Mouse (Mus musculus) limb, embryonic 14.5 days (tissue): Measurements from ENCODE around the gene Gm3159. TPM values are rescaled to one million over a fixed set of nuclear protein-coding genes. Genes with fewer than 3 reads are reported as not detected.
"Not testable (repeated sequence)": the region's sequence is repeated elsewhere in the genome, so short reads cannot be mapped to it uniquely, and the experiment has no call there.

ENCODE experiments used
- ATAC-seq: fragments of 200-750 bp; cut with Nextera tagmentation; 2 replicates; pipeline ENCODE4 v1.8.0; 2017; ENCODE audit warnings: low read depth, moderate number of reproducible peaks, moderate TSS enrichment; ENCODE audit not compliant: low FRiP score
- DNase-seq: peaks from one replicate; pipeline ENCODE4 v3.0.0-alpha.2; 2015; ENCODE audit warnings: low spot score
- H3K27ac ChIP-seq: fragments of 300-500 bp; sonication (generic); replicated peaks from 2 replicates; pipeline ENCODE4 v1.5.1; 2014; ENCODE audit warnings: low read depth, mild to moderate bottlenecking, low read length, moderate library complexity, mixed read lengths
- H3K27me3 ChIP-seq: fragments of 300-500 bp; sonication (generic); 2 replicates; pipeline ENCODE4 v1.6.1; 2014; ENCODE audit warnings: low read length, mixed read lengths; ENCODE audit not compliant: control insufficient read depth, insufficient read depth
- H3K36me3 ChIP-seq: fragments of 300-500 bp; sonication (generic); 2 replicates; pipeline ENCODE4 v1.6.1; 2014; ENCODE audit warnings: mild to moderate bottlenecking, low read length, moderate library complexity, mixed read lengths; ENCODE audit not compliant: control insufficient read depth, insufficient read depth
- H3K4me1 ChIP-seq: fragments of 300-500 bp; sonication (generic); 2 replicates; pipeline ENCODE4 v1.6.1; 2014; ENCODE audit warnings: antibody characterized with exemption, low read length, mixed read lengths; ENCODE audit not compliant: control insufficient read depth, insufficient read depth
- H3K4me2 ChIP-seq: fragments of 300-500 bp; sonication (generic); replicated peaks from 2 replicates; pipeline ENCODE4 v1.6.1; 2014; ENCODE audit warnings: low read depth, mild to moderate bottlenecking, low read length, moderate library complexity; ENCODE audit not compliant: severe bottlenecking
- H3K4me3 ChIP-seq: fragments of 300-500 bp; sonication (generic); replicated peaks from 2 replicates; pipeline ENCODE4 v1.5.1; 2014; ENCODE audit warnings: low read length
- H3K9ac ChIP-seq: fragments of 300-500 bp; sonication (generic); 2 replicates; pipeline ENCODE4 v1.6.1; 2014; ENCODE audit warnings: mild to moderate bottlenecking, low read depth, low read length, moderate library complexity; ENCODE audit not compliant: severe bottlenecking
- H3K9me3 ChIP-seq: fragments of 300-500 bp; sonication (generic); 2 replicates; pipeline ENCODE4 v1.6.1; 2016; ENCODE audit warnings: low read length; ENCODE audit not compliant: control insufficient read depth
- WGBS: fragments of 180-500 bp; shearing (Covaris S2); extraction: QIAGEN DNeasy Blood & Tissue Kit; methylation state at CpG from one replicate; pipeline ENCODE4 v1.1.7; 2014; 5-methylcytosine and 5-hydroxymethylcytosine counted together
- polyA plus RNA-seq, 2 experiments: library from polyadenylated mRNA; depleted of rRNA in 1 of 2; stranded (reverse) in 1 of 2; unstranded in 1 of 2; fragments of >200 nt; fragmentation: Nextera tagmentation in 1 of 2; extraction: Ambion mirVana in 1 of 2; gene quantifications; 2 replicates each; pipeline versions ENCODE4 v1.2.1 to v1.2.3; 2012 to 2014

Gm3159 gene
- polyA plus RNA-seq, 2 experiments = not detected

- H3K9me3 ChIP-seq, DNase-seq, H3K4me2 ChIP-seq, ATAC-seq, H3K9ac ChIP-seq, H3K4me1 ChIP-seq, H3K4me3 ChIP-seq, H3K27ac ChIP-seq, H3K36me3 ChIP-seq, H3K27me3 ChIP-seq: not testable (repeated sequence)
- WGBS = 77% methylated on average over 5 of the region's 5 CpGs
Measured at GRCm38 (mm10) chr14:4401245-4401644, 3.9 kb downstream of the Gm3159 start.

GRCm38 (mm10) chr14:4403840-4404239 is 6.5 kb downstream of the Gm3159 start:
- H3K27ac ChIP-seq, H3K9ac ChIP-seq, H3K36me3 ChIP-seq, H3K4me2 ChIP-seq, ATAC-seq, H3K4me3 ChIP-seq, DNase-seq, H3K4me1 ChIP-seq, H3K27me3 ChIP-seq, H3K9me3 ChIP-seq: not testable (repeated sequence)

DNA sequence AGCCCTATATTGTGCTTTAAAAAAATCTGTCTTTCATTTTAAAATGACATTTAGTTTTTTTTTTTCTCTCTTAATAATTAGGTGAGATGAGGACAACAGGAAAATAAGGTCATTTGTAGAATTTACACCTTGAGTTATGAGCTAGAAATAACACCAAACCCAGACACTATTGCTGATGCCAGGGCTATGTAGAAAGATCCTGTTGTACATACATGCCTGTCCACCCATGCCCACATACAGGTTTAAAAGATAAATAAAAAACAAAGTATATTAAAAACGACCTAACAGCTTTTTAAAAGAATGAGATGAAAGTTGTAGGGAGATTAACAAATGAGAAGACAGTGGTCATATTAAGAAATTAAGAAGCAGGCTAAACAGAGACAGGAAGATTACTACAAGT is 12.6 kb downstream of the Gm3159 start:
- H3K4me3 ChIP-seq, H3K4me2 ChIP-seq, H3K4me1 ChIP-seq, H3K9me3 ChIP-seq, H3K9ac ChIP-seq, ATAC-seq, H3K27ac ChIP-seq, H3K27me3 ChIP-seq, H3K36me3 ChIP-seq, DNase-seq: not testable (repeated sequence)
- WGBS = 50% methylated on average over 1 of the region's 1 CpGs

DNA sequence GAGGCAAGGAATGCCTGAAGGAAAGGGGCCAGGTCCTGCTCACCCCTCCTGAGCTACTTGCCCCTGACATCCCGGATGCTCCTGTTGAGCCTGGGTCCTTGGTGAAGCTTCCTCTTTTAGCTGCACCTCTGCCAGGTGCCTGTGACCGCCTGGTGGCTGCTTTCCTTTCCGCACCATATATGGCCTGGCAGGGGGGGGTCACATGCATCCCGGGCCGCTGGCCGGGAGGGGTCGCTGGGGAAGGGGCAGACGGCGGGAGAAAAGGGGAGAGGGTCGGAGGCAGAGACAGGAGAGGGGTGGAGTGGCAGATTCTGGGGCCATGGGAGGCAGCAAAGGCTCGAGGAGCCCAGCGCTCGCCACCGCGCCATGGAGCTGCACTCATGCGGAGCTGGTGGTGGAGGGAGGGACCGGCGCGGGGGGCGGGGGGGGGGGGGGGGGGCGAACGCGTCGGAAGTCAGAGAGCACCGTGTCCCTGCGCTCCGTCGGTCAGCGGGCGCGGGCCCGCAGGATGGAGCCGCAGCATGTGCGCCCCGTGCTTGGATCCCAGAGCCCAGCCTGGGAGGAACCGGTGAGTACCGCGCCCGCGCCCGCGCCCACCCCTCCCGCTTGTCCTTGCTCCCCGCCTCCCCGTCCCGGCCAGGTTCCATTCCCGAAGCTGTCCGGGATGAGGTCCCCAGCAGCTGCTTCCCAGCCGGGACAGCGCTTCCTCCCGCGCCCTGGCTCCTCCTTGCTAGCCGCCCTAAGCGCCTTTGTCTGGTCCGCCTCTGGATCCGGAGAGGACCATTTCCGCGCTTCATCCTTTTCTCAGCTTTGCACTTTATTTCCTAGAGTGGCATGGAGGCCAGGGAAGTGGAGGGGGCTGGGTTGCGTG is 17.9 kb downstream of the Gm3159 start, which contains the start of gene Gm3164:
Gm3164 (plus strand) TSS at position 484 of the 871 bp plus-strand sequence.
- DNase-seq = peak; percentile 2
- not testable (repeated sequence) for H3K4me1 ChIP-seq, H3K36me3 ChIP-seq, H3K9ac ChIP-seq, H3K27me3 ChIP-seq, ATAC-seq, H3K9me3 ChIP-seq, H3K27ac ChIP-seq
- Histone ChIP-seq H3K4me3 (peak within 1 kb of the TSS; percentile 25), H3K4me2 (peak within 1 kb of the TSS; percentile 48)
- 2% methylated on average over 34 of the region's 59 CpGs for WGBS

DNA sequence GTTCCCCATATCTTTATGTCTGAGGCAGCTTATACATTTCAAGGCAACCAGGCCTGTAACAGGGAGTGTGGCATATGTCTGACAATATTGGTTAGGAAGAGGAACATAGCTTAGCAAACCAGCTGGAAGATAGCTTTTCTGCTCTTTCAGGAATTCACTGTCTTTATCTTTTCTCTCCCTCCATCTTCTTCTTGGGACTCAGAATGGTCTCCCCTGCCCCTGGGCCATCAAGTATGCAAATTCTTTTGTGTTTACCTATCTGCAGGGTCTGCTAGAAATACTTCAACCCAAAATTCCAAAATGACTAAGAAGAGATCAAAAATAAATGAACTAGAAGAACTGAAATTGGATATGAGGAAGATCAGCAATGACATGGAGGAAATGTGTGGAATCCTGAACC is 33.4 kb downstream of the Gm3159 start, which contains the start of gene Gm3173:
Gm3173 (plus strand) TSS at position 301 of the 400 bp plus-strand sequence.
- H3K9me3 ChIP-seq, ATAC-seq, H3K4me3 ChIP-seq, DNase-seq, H3K27ac ChIP-seq, H3K9ac ChIP-seq, H3K4me2 ChIP-seq, H3K36me3 ChIP-seq, H3K4me1 ChIP-seq, H3K27me3 ChIP-seq: not testable (repeated sequence)

Other genes with a start within 250 kb of the Gm3159 start
- gene Gm3127, start 232.5 kb upstream of the Gm3159 start, polyA plus RNA-seq (2012; rRNA removed) = not detected in 2 replicates
- not detected in 2 replicates for gene Gm3127, start 232.5 kb upstream of the Gm3159 start, polyA plus RNA-seq (2014; fragmentation: Nextera tagmentation; extraction: Ambion mirVana)
- gene Gm2974, start 214.9 kb upstream of the Gm3159 start, polyA plus RNA-seq (2012; rRNA removed) = 0.20 and 0.48 TPM in 2 replicates
- gene Gm2974, start 214.9 kb upstream of the Gm3159 start, polyA plus RNA-seq (2014; fragmentation: Nextera tagmentation; extraction: Ambion mirVana) = 0.17 and 0.35 TPM in 2 replicates
- not detected in 2 replicates for gene Gm3138, start 147.9 kb upstream of the Gm3159 start, polyA plus RNA-seq (2012; rRNA removed)
- not detected in 2 replicates for gene Gm3138, start 147.9 kb upstream of the Gm3159 start, polyA plus RNA-seq (2014; fragmentation: Nextera tagmentation; extraction: Ambion mirVana)
- gene Gm3149, start 80.2 kb upstream of the Gm3159 start, polyA plus RNA-seq (2012; rRNA removed) = not detected in 2 replicates
- not detected in 2 replicates for gene Gm3149, start 80.2 kb upstream of the Gm3159 start, polyA plus RNA-seq (2014; fragmentation: Nextera tagmentation; extraction: Ambion mirVana)
- 0.15 and 0.38 TPM in 2 replicates for gene 2610042L04Rik, start 62.8 kb upstream of the Gm3159 start, polyA plus RNA-seq (2012; rRNA removed)
- gene 2610042L04Rik, start 62.8 kb upstream of the Gm3159 start, polyA plus RNA-seq (2014; fragmentation: Nextera tagmentation; extraction: Ambion mirVana) = 0.12 and 0.28 TPM in 2 replicates
- 0.23 and 0.58 TPM in 2 replicates for gene Gm3164, start 17.9 kb downstream of the Gm3159 start, polyA plus RNA-seq (2012; rRNA removed)
- gene Gm3164, start 17.9 kb downstream of the Gm3159 start, polyA plus RNA-seq (2014; fragmentation: Nextera tagmentation; extraction: Ambion mirVana) = 0.59 and 0.82 TPM in 2 replicates
- gene Gm3173, start 33.5 kb downstream of the Gm3159 start, polyA plus RNA-seq (2012; rRNA removed) = 0.51 and 2.8 TPM in 2 replicates
- not detected in 2 replicates for gene Gm3173, start 33.5 kb downstream of the Gm3159 start, polyA plus RNA-seq (2014; fragmentation: Nextera tagmentation; extraction: Ambion mirVana)
- not detected in 2 replicates for gene Gm3182, start 84.2 kb downstream of the Gm3159 start, polyA plus RNA-seq (2012; rRNA removed)
- gene Gm3182, start 84.2 kb downstream of the Gm3159 start, polyA plus RNA-seq (2014; fragmentation: Nextera tagmentation; extraction: Ambion mirVana) = not detected in 2 replicates
- gene Gm3047, start 157.9 kb downstream of the Gm3159 start, polyA plus RNA-seq (2012; rRNA removed) = not detected in 2 replicates
- gene Gm3047, start 157.9 kb downstream of the Gm3159 start, polyA plus RNA-seq (2014; fragmentation: Nextera tagmentation; extraction: Ambion mirVana) = not detected in 2 replicates
- not detected in 2 replicates for gene Gm8159, start 234.8 kb downstream of the Gm3159 start, polyA plus RNA-seq (2012; rRNA removed)
- not detected in 2 replicates for gene Gm8159, start 234.8 kb downstream of the Gm3159 start, polyA plus RNA-seq (2014; fragmentation: Nextera tagmentation; extraction: Ambion mirVana)